Mouse (Mus musculus): Measurements from ENCODE around the gene Il4ra. TPM values are rescaled to one million over a fixed set of nuclear protein-coding genes. Genes with fewer than 3 reads are reported as not detected.

Il4ra gene
- 1 to 10 TPM; 5.0 to 6.3 TPM for total RNA-seq (2021)

- intact Hi-C loops (cut with DNase I): no loop called here
- peak; percentile 72 for DNase-seq
Observed at GRCm38 (mm10) chr7:125551766-125552709, at the start of gene Il4ra. Gene Il4ra, plus strand, starts transcription at chr7:125552120.

- no peak for DNase-seq
- intact Hi-C loops (cut with DNase I): no loop called here
Observed at GRCm38 (mm10) chr7:125503374-125504092, 48.4 kb upstream of the Il4ra start.

- intact Hi-C loops (cut with DNase I): no loop called here
- DNase-seq: no peak
Observed at GRCm38 (mm10) chr7:125504618-125505017, 47.3 kb upstream of the Il4ra start.

GRCm38 (mm10) chr7:125505568-125505967, 46.4 kb upstream of the Il4ra start:
- intact Hi-C loops (cut with DNase I): no loop called here
- DNase-seq: no peak

GRCm38 (mm10) chr7:125507279-125507678, 44.6 kb upstream of the Il4ra start:
- DNase-seq: no peak
- intact Hi-C loops (cut with DNase I): no loop called here

GRCm38 (mm10) chr7:125511432-125511831, 40.5 kb upstream of the Il4ra start:
- DNase-seq: no peak

GRCm38 (mm10) chr7:125511852-125512251, 40.1 kb upstream of the Il4ra start:
- intact Hi-C loops (cut with DNase I): no loop called here

More at GRCm38 (mm10) chr7:125511432-125511831, 40.5 kb upstream of the Il4ra start:
- intact Hi-C loops (cut with DNase I): no loop called here

GRCm38 (mm10) chr7:125515081-125515853, 36.7 kb upstream of the Il4ra start:
- intact Hi-C loops (cut with DNase I): no loop called here
- DNase-seq: no peak

More at GRCm38 (mm10) chr7:125511852-125512251, 40.1 kb upstream of the Il4ra start:
- DNase-seq: no peak

GRCm38 (mm10) chr7:125516723-125517122, 35.2 kb upstream of the Il4ra start:
- intact Hi-C loops (cut with DNase I): no loop called here
- no peak for DNase-seq

GRCm38 (mm10) chr7:125517470-125517869, 34.5 kb upstream of the Il4ra start:
- no peak for DNase-seq
- intact Hi-C loops (cut with DNase I): no loop called here

- intact Hi-C loops (cut with DNase I): no loop called here
- DNase-seq: no peak
Observed at GRCm38 (mm10) chr7:125519715-125520114, 32.2 kb upstream of the Il4ra start.

- no peak for DNase-seq
- intact Hi-C loops (cut with DNase I): no loop called here
Observed at GRCm38 (mm10) chr7:125523051-125523450, 28.9 kb upstream of the Il4ra start.

- intact Hi-C loops (cut with DNase I): no loop called here
- DNase-seq: no peak
Observed at GRCm38 (mm10) chr7:125527186-125527585, 24.7 kb upstream of the Il4ra start.

GRCm38 (mm10) chr7:125527901-125528580, 23.9 kb upstream of the Il4ra start:
- intact Hi-C loops (cut with DNase I): no loop called here
- no peak for DNase-seq

GRCm38 (mm10) chr7:125539351-125539750, 12.6 kb upstream of the Il4ra start:
- intact Hi-C loops (cut with DNase I): no loop called here

GRCm38 (mm10) chr7:125541026-125541425, 10.9 kb upstream of the Il4ra start:
- DNase-seq: no peak
- intact Hi-C loops (cut with DNase I): no loop called here

More at GRCm38 (mm10) chr7:125539351-125539750, 12.6 kb upstream of the Il4ra start:
- DNase-seq: no peak

- intact Hi-C loops (cut with DNase I): no loop called here
- DNase-seq: no peak
Observed at GRCm38 (mm10) chr7:125541821-125542220, 10.1 kb upstream of the Il4ra start.

GRCm38 (mm10) chr7:125542335-125543050, 9.4 kb upstream of the Il4ra start:
- intact Hi-C loops (cut with DNase I): no loop called here
- no peak for DNase-seq

- DNase-seq: no peak
- intact Hi-C loops (cut with DNase I): no loop called here
Observed at GRCm38 (mm10) chr7:125543497-125543896, 8.4 kb upstream of the Il4ra start.

- DNase-seq: no peak
- intact Hi-C loops (cut with DNase I): no loop called here
Observed at GRCm38 (mm10) chr7:125545331-125545730, 6.6 kb upstream of the Il4ra start.

Measured in left cerebral cortex, postnatal 4 days (tissue).